Comparison of ENCODE assay signal across 8 mouse cellular contexts in genomic region chr15:86057413-86057812, GRCm38 (mm10). TPM values are rescaled to one million over a fixed set of nuclear protein-coding genes. Genes with fewer than 3 reads are reported as not detected.
DNase-seq lines count a peak whose midpoint lies in the region; ATAC-seq and TF ChIP-seq lines count a peak whose summit lies in the region.

Gene Gramd4, plus strand, starts transcription at chr15:86057695.

- TF ChIP-seq EP300 in heart, postnatal 0 days (IDR thresholded peaks at IDR 0.05; ENCODE audit: low read depth): no peak

- intact Hi-C loops in gastrocnemius, postnatal 14 days (cut with DNase I; ENCODE audit: low total_unique reads): no loop called here
- intact Hi-C loops in left cerebral cortex, postnatal 4 days (cut with DNase I): no loop called here

- no peak within 1 kb of the TSS for H3K27ac ChIP-seq in embryonic facial prominence, embryonic 11.5 days (replicated peaks; ENCODE audit: low read depth, low read length)
- peak within 1 kb of the TSS; percentile 87 for H3K27ac ChIP-seq in heart, postnatal 0 days (ENCODE audit: low read depth)
- peak within 1 kb of the TSS; percentile 94 for H3K27ac ChIP-seq in midbrain, embryonic 16.5 days (ENCODE audit: low read length)

- H3K4me1 ChIP-seq in embryonic facial prominence, embryonic 11.5 days (ENCODE audit: control insufficient read depth, insufficient read depth, low read length): peaks cover 4% of the 10 kb centered on the region; the same call in 1 of the 2 replicates
- peaks cover 37% of the 10 kb centered on the region for H3K4me1 ChIP-seq in heart, postnatal 0 days (ENCODE audit: control insufficient read depth, insufficient read depth)
- peaks cover 34% of the 10 kb centered on the region for H3K4me1 ChIP-seq in midbrain, embryonic 16.5 days (ENCODE audit: control insufficient read depth, insufficient read depth, low read length)

- H3K4me2 ChIP-seq in embryonic facial prominence, embryonic 11.5 days (ENCODE audit: low read depth, low read length): peak within 1 kb of the TSS; percentile 89
- H3K4me2 ChIP-seq in heart, postnatal 0 days (ENCODE audit: low read depth, low read length): peak within 1 kb of the TSS; percentile 94
- peak within 1 kb of the TSS; percentile 80 for H3K4me2 ChIP-seq in midbrain, embryonic 16.5 days (ENCODE audit: low read length)

- WGBS in embryonic facial prominence, embryonic 11.5 days: 10% methylated on average over 6 of the region's 6 CpGs
- 22% methylated on average over 6 of the region's 6 CpGs for WGBS in heart, postnatal 0 days
- WGBS in midbrain, embryonic 16.5 days: 32% methylated on average over 6 of the region's 6 CpGs

- H3K27me3 ChIP-seq in Patski: no peaks in the 10 kb centered on the region
- no peaks in the 10 kb centered on the region for H3K27me3 ChIP-seq in embryonic facial prominence, embryonic 11.5 days (ENCODE audit: control insufficient read depth, insufficient read depth, low read length)
- H3K27me3 ChIP-seq in heart, postnatal 0 days (ENCODE audit: control insufficient read depth, insufficient read depth, low read length): no peaks in the 10 kb centered on the region
- no peaks in the 10 kb centered on the region for H3K27me3 ChIP-seq in midbrain, embryonic 16.5 days (ENCODE audit: control insufficient read depth, insufficient read depth, low read depth, low read length)

- no peaks in the 10 kb centered on the region for H3K36me3 ChIP-seq in embryonic facial prominence, embryonic 11.5 days (replicated peaks; ENCODE audit: control insufficient read depth, insufficient read depth, low read depth, low read length)
- H3K36me3 ChIP-seq in heart, postnatal 0 days (replicated peaks; ENCODE audit: control insufficient read depth, insufficient read depth, low read length): no peaks in the 10 kb centered on the region
- H3K36me3 ChIP-seq in midbrain, embryonic 16.5 days (ENCODE audit: control insufficient read depth, insufficient read depth, low read length): no peaks in the 10 kb centered on the region

- H3K4me3 ChIP-seq in embryonic facial prominence, embryonic 11.5 days (ENCODE audit: low read depth, low read length): peak within 1 kb of the TSS; percentile 80
- peak within 1 kb of the TSS; percentile 89 for H3K4me3 ChIP-seq in heart, postnatal 0 days (ENCODE audit: low read depth, low read length)
- peak within 1 kb of the TSS; percentile 71 for H3K4me3 ChIP-seq in midbrain, embryonic 16.5 days (ENCODE audit: low read depth, low read length)

- POLR2A ChIA-PET in Patski (lab: Charles Lee): interaction anchor here (0.7 kb wide), 2 partner anchors 17 to 59 kb away, joined by 3 read pairs; no protein-coding TSS in a partner anchor

- no peaks in the 10 kb centered on the region for H3K9me3 ChIP-seq in embryonic facial prominence, embryonic 11.5 days (replicated peaks; ENCODE audit: control insufficient read depth, low read length)
- no peaks in the 10 kb centered on the region for H3K9me3 ChIP-seq in heart, postnatal 0 days (replicated peaks; ENCODE audit: control insufficient read depth, low read length)
- H3K9me3 ChIP-seq in midbrain, embryonic 16.5 days (replicated peaks; ENCODE audit: control insufficient read depth, low read length, poor library complexity, severe bottlenecking): no peaks in the 10 kb centered on the region

- ATAC-seq in Patski: peak; percentile 57
- ATAC-seq in embryonic facial prominence, embryonic 11.5 days (replicated peaks; ENCODE audit: insufficient number of reproducible peaks, low FRiP score, low TSS enrichment, low read depth): no peak
- ATAC-seq in heart, postnatal 0 days (ENCODE audit: insufficient read depth, low read depth): no peak
- ATAC-seq in midbrain, embryonic 16.5 days: no peak

- CTCF ChIA-PET in Patski (lab: Charles Lee): interaction anchor here (0.8 to 4.7 kb wide), 2 partner anchors 64 to 77 kb away, joined by 3 to 64 read pairs; no protein-coding TSS in a partner anchor

- in situ Hi-C loops in Patski (cut with MboI; ENCODE audit: low pct_unique_long_range_greater_than_20kb): loop anchor here (5.0 to 10.0 kb wide), 2 partner anchors 35 to 147 kb away; no protein-coding TSS in a partner anchor

- peak within 1 kb of the TSS; percentile 93 for H3K9ac ChIP-seq in embryonic facial prominence, embryonic 11.5 days (replicated peaks; ENCODE audit: low read length)
- peak within 1 kb of the TSS; percentile 90 for H3K9ac ChIP-seq in heart, postnatal 0 days (replicated peaks; ENCODE audit: low read depth, low read length)
- peak within 1 kb of the TSS; percentile 69 for H3K9ac ChIP-seq in midbrain, embryonic 16.5 days (ENCODE audit: low read depth, low read length)

- no peak for TF ChIP-seq CTCF in Patski (IDR thresholded peaks at IDR 0.05)
- TF ChIP-seq CTCF in heart, postnatal 0 days (IDR thresholded peaks at IDR 0.05; ENCODE audit: low read depth): no peak

- peak; percentile 47 for DNase-seq in gastrocnemius, postnatal 25 days
- no peak for DNase-seq in gastrocnemius, postnatal 14 days
- DNase-seq in Patski (ENCODE audit: low read depth, low spot score): no peak
- no peak for DNase-seq in embryonic facial prominence, embryonic 11.5 days (ENCODE audit: low spot score)
- no peak for DNase-seq in heart, postnatal 0 days (ENCODE audit: low spot score)
- DNase-seq in left cerebral cortex, postnatal 4 days: no peak
- DNase-seq in embryo, embryonic 11 days: no peak

RNA-seq across cellular contexts. Expression of gene Gramd4, which starts in this region (rescaled TPM):
- total RNA-seq in gastrocnemius, postnatal 25 days (2021): 1 to 10 TPM; 4.2 to 9.7 TPM
- total RNA-seq in gastrocnemius, postnatal 14 days (2021): 1 to 10 TPM; 7.2 to 8.2 TPM
- polyA plus RNA-seq in Patski (2021): 44.1 TPM
- polyA plus RNA-seq in embryonic facial prominence, embryonic 11.5 days (2014; fragmentation: Nextera tagmentation; extraction: Ambion mirVana): 6.3 and 6.9 TPM in 2 replicates
- total RNA-seq in heart, postnatal 0 days (2014; rRNA removed; ENCODE audit: low replicate concordance): 31.8 and 35.0 TPM in 2 replicates
- 15.4 and 16.2 TPM in 2 replicates for polyA plus RNA-seq in heart, postnatal 0 days (2015; fragmentation: Nextera tagmentation; extraction: Ambion mirVana)
- 10 to 100 TPM; 52.0 to 57.8 TPM for total RNA-seq in left cerebral cortex, postnatal 4 days (2021)
- polyA plus RNA-seq in midbrain, embryonic 16.5 days (2015; fragmentation: Nextera tagmentation; extraction: Ambion mirVana): 36.0 and 36.7 TPM in 2 replicates
